Mouse (Mus musculus): ENCODE results near the gene Prrt1. TPM values are rescaled to one million over a fixed set of nuclear protein-coding genes. Genes with fewer than 3 reads are reported as not detected.

Gene Prrt1
- total and polyA plus RNA-seq, 3 experiments: 9.1 to 22.1 (median 12.8) TPM

DNA sequence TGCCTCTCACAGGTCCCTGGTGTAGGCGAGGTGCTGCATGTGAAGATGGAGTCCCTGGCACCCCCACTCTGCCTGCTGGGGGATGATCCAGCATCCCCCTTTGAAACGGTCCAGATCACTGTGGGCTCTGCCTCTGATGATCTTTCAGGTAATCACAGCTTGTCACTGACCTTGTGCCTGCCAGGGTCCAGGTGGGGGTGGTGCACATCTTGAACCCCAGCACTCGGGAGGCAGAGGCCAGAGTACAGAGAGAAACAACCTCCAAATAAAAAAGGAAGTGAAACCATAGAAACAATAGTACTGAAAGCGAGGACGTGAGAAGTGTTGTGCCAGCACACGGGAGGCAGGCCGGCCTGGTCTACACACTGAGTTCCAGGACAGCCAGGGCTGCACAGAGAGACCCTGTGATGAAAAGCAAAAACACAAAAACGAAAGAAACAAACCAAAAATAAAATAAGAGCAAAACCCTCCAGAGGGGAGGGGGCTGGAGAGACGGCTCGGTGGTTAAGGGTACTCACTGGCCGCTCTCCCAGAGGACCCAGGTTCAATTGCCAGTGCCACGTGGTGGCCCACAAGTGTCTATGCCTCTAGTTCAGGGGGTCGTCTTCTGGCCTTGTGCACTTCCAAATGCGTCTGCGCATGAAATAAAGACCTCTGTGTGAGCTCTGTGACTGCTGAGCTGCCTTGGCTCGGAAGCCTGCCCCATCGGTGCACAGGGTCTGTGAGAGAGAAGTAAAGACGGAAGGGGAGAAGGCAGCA lies 20.0 kb downstream of the Prrt1 start:
- no peak for DNase-seq

DNA sequence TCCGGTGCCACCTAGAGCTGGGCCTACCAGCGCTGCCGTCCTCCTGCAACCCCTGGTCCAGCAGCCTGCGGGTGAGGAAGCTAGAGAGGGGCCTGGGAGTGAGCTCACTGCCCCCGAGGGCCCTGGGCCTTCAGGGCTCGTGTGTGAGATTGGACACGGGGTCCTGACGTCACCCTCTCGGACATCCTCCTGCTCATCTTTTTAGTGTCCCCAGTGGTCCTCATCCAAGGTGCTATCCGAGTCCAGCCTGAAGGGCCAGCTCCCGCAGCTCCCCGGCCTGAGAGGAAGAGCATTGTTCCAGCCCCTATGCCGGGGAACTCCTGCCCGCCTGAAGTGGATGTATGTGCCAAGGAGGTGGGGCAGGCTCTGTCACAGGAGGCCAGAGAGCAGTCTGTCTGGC lies 21.4 kb downstream of the Prrt1 start:
- no peak for DNase-seq

DNA sequence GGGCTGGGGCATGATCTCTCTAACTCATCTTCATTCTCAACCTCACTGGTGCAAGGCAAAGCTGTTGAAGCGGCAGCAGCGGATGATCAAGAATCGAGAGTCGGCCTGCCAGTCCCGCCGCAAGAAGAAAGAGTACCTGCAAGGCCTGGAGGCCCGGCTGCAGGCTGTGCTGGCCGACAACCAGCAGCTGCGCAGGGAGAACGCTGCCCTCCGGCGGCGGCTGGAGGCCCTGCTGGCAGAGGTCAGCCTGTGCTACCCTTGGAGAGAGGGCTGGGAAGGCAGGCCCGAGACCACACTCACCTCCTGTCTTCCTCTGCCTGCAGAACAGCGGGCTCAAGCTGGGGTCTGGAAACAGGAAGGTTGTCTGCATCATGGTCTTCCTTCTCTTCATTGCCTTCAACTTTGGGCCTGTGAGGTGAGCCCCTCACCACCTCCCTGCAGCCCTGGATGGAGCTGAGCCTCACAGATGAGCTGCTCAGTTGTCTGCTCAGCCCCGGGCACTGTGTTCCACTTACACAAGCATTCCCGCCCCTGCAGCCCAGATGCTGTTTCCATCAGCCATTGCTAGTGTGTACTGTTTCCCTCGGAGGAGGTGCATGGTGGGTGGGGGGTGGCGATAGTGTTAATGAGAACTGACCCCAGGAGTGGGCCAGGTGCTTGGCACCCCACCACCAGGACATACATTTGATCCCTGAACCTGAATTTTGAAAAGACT lies 22.3 kb downstream of the Prrt1 start:
- DNase-seq: peak; percentile 64

DNA sequence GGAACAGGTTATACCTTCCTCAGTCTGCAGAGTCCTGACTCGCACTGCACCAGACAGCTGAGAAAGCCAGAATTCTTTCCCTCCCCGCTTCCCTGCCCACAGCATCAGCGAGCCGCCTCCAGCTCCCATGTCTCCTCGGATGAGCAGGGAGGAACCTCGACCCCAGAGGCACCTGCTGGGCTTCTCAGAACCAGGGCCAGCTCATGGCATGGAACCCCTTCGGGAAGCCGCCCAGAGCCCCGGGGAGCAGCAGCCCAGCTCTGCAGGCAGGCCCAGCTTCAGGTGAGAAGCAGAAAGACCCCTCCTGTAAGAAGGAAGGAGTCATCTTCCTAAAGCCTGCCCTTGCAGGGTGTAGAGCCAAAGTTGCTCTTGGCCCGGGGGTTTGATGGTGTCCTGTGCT lies 23.2 kb downstream of the Prrt1 start:
- no peak for DNase-seq

DNA sequence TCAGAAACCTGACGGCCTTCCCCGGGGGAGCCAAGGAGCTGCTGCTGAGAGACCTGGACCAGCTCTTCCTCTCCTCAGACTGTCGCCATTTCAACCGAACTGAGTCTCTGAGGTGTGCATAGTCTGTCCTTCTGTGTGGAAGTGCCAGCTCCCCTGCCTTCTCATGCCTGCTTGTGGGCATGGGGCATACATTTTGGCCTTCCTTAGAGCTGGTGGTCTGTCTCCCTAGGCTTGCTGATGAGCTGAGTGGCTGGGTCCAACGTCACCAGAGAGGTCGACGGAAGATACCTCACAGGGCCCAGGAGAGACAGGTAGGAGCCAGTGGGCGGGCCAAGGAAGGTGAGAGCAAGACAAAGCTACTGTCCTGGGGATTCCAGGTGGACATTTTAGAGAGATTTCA lies 23.7 kb downstream of the Prrt1 start:
- no peak for DNase-seq

DNA sequence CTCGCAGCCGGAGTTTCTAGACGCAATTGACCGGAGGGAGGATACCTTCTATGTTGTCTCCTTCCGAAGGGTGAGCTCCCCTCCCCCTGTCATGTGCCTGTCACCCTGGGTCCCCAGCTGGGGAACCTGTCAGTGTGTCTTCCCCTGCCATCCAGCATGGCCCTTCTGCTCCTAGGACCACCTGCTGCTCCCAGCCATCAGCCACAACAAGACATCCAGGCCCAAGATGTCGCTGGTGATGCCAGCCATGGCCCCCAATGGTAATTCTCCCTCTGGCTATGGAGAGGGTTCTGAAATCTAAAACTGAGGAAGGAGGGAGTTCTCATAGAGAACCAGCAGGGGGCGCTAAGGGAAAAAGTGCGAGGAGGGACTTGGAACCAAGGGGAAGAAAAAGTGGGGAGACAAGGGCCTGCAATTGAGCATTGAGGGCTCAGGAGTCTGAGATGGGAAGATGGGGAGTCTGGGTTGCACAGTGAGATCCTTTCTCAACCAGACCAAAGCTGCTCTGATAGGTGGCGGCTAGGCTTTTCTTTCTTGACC lies 24.5 kb downstream of the Prrt1 start:
- peak; percentile 61 for DNase-seq

DNA sequence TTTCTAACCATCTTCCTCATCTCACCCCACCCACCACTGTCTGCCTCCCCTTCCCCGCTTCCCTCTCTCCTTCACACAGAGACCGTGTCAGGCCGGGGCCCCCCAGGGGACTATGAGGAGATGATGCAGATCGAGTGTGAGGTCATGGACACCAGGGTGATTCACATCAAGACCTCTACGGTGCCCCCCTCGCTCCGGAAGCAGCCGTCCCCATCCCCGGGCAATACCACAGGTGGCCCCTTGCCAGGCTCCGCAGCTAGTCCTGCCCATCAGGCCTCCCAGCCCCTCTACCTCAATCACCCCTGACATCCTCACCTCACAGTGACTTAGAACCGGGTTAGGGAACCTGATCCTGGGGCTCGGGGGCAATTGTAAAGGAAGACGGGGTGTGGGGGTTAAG lies 25.1 kb downstream of the Prrt1 start:
- DNase-seq: no peak

DNA sequence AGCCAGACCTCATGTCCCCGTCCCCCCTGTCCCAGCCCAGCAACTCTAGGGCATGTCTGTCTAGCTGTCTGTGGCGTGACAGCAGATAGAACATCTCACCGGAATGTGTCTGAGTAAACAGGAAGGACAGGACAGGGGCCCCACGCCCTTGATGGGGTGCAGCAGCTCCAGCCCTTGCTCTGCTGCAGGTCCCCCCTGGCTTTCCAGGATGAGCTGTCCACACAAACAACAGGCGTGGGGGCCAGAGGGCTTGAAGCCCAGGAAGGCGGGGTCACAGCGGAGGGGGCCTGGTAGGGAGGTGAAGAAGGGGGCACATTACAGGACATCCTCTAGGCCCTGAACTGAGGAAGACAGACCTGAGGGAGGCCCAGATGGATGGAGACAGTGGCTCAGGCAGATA lies 25.8 kb downstream of the Prrt1 start:
- DNase-seq: peak; percentile 85

DNA sequence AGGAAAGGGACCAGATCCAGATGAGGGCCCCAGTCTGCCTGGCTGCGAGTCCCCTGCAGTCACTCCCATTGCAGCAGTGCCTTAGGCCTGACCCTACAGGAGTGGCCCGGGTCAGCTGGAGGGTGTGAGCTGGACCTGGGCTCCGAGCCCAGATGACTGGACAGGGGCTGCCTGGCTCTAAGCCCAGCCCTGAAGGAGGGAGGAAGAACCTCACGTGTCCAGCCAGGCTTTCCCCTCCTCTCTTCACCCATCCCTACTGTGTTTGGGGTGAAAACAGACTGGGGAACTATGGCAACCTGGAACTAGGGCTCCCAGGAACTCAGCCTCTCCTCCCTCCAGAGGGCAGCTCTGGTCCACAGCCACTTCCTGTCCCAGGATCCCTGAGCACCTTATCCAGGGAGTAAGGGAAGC lies 26.3 kb downstream of the Prrt1 start:
- peak; percentile 93 for DNase-seq

DNA sequence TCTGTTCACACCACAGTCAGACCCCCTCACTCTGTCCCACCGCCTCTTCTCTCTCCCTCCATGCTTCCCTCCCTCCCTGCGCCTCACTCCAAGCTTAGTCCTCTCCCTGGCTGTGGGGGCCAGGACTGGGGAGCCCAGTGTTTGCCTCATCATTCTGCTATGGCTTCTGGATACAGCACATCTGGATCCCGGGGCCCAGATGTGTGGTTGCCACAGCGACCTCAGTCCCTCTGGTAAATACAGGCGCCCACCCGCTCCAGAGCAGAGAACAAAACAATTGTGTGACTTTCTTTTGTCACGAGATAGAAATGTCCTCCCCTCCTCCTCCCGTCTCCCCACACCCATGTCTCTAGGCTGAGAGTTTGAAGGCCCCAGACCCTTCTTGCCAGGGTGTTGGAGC lies 27.3 kb downstream of the Prrt1 start:
- DNase-seq: no peak

DNA sequence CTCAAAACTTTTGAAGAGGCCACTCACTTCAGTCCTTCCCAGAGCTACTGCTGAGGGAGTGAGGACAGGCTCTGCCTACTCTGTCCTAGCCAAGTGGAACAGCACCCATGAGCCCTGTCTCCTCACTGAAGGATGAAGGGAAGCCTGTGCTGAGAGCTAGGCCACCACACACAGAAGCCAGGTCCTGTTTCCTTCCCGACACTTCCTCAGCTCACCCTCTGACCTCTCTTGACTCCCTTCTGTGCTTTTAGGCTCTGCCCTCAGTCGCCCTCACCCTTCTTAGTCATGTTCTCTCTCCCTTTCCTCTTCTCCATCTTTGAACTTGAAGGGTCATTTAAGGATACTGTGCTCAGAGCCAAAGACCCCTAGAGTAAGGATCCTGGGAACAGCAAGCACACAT lies 27.9 kb downstream of the Prrt1 start:
- DNase-seq: no peak

DNA sequence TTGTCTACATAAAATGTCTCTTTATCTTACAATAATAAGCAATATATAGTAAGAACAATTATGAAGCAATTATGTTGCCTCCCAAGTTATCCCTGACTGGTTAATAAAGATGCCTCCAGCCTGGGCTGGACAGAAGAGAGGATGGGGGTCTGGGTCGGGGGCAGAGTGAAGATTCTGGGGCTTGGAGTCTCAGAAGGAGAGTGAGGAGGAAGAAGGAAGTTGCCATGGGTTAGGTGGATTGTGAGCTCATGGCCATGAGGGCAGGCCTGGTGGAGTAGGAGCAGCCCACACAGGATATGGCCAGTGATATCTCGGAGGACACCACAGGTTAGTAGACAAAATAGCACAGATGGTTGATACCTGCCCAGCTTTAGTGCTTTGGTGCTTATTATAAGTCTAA lies 28.8 kb downstream of the Prrt1 start:
- no peak for DNase-seq

DNA sequence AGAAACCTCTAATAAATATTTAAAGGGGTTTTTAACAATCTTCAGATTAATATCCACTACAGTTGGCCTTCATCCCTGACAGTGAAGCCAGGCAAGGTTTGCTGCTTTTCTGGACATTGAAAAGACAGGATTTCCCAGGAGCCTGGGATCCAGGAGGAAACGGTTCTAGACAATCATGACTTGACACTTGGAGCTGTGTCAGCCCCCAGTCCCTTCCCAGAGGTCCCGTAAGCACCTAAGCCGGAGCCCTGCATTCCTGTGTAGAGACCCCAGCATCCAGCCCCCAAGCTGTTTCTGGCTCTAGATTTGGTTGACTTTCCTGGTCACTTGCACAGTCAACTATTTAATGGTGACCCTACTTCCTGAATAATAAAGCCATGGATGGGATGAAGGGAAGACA lies 29.3 kb downstream of the Prrt1 start:
- DNase-seq: no peak

DNA sequence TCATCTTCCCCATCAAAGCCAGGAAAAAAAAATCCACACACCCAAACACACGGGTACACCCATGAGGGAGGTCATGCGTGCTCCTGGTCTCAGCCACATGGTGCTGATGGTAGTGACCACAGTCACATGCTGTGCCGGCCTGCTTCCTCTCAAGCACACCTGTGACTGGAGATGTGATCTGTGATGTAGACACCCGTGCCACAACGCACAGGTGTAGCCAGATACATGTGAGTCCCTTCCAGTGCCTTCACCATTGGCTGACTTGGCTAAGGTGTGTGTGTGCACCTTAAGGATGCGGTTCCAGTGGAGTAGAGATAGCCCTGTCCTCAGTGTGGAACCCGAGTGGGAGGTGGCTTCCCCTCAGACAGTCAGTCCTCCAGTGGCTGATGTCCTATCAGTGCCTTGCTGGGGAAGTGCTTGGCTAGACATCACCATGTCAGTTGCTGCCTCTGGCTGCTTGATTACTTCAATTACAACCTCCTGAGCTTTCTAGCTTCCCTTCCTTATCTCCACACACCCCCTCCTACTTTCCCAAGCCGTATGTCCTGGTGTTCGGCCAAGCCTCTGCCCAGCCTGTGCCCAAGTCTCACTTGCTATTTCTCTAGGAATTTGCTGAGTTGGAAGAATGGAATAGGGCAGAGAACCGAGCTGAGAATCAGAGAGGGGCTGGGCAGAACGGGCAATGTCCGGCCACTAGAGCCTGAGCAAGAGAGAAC lies 30.0 kb downstream of the Prrt1 start:
- DNase-seq: no peak

DNA sequence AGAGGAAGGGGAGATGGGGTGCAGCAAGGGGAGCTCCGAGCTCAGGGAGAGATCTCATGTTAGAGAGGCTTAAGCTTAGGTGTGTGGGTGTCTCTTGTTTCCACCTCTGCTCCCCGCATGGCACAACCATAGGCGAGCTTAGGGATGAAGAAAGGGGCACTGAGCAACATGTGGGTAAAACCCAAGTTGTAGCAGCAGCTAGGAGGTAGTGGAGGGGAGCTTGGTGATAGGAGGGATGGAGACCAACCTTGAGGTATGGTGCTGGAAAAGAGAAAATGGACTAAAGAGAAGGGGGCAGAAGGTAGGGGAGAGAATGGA lies 30.5 kb downstream of the Prrt1 start:
- no peak for DNase-seq

DNA sequence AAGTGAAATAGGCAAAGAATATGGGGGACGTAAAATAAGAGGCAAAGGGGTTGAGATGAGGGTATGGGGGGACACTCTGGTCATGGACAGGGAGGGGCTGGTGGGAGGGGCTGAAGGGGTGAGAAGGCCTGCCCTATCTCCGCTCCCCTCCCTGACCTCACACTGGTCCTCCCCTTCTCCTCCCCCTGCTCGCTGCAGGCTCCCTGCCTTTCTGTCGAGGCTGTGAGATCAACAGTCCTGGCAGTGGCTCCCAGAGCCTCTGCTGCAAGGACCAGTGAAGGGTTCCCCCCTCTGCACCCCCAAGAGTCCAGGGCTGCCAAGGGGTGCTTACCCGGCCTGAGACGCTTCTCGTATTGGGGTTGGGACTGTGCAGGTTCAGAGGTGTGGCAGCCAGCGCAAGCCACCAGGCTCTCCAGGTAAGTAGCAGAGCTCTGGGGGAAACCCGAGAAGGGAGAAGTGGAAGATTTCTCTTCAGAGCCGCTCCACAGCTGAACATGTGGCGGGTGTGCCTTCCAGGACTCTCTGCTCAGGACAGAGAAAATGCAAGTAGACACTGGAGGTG lies 31.0 kb downstream of the Prrt1 start:
- DNase-seq: no peak

DNA sequence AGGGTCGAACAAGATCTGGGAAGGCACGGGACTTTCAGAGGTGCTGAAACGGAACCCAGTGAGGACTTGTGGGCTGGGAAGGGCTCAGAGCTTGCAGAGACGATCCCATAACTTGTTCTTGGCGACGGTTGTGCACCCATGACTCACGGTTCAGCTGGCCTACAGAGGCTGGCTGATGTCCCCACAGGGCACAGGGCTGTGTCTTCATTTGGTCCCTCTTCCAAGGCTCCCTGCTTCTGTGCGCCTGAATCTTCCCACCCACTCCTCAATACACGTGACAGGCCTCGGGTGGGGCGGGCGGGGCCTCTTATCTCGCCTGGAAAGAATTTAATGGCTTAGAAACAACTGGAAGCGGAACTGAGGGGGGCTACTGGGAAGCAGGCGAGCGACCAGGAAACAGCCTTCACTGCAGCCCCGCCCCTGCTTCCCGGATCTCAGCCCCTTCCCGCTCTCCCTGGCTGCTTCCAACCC lies 31.8 kb downstream of the Prrt1 start:
- peak; percentile 80 for DNase-seq

DNA sequence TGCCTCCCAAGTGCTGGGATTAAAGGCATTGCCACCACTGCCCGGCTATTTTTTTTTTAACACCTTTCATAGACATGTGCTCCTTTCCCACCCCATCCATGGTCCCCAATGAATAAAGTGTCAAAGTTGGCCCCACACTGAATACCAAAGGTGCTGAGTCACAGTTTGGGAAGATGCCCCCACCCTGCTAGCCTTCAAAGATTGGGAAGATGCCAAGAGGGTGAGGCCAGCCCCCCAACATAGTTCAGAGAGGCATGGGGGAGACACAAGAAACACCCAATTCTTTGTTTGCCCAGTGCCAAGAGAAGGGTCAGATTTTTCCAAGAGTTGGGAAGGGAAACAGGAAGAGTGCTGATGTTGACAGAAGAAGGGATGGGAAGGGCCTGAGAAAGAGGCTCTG lies 33.1 kb downstream of the Prrt1 start:
- no peak for DNase-seq

DNA sequence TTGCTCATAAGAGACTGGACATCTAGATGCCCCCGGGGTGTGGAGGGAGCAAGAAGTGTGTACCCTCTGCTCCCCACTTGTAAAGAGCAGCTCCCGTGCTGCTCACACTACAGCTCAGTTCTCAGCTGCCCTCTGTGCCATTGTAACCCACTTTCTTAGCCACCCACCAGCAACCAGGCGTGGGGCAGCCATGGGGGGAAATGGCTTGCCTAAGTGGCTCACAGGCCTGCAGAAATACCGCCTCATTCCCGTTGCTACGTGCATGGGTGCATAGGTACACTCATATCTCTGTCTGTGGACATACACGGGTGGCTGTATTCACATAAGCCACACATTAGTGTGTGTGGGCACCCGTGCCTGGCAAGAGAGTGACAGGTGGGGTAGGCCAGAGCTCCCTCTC lies 33.6 kb downstream of the Prrt1 start:
- no peak for DNase-seq

DNA sequence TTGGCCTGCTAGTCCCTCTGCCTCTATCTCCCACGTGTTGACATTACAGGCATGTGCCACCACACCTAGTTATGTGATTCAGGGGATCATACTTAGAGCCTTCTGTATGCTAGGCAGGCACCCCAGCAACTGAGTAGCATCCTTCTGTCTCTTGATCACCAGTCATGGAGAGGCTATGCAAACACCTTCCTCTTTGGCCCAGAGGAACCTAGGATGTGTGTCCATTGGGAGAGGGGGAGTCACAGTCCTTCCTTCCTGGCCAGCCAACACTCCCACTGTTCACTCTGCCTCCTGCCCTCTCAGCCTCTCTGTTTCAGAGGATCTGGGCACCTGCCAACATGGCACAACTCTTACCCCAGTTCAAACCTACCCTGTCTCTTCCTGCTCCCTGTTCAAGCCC lies 34.2 kb downstream of the Prrt1 start:
- DNase-seq: no peak

DNA sequence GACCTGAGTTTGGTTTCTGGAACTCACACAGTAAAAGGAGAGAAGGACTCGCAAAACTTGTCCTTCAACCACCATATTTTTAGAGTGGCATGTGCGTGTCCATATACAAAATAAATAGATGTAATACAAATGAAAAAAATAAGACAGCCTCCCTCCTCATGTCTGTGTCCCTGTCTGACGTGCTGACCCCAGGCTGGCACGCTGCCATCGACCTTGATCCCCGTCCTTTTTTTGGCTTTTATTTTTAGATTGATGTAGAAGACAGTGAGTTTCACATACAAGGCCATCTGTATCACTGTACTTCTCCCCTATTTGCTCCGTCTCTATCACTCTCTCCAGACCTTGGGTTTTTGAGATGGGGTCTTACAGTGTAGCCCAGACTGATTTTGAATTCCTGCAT lies 35.1 kb downstream of the Prrt1 start:
- no peak for DNase-seq

DNA sequence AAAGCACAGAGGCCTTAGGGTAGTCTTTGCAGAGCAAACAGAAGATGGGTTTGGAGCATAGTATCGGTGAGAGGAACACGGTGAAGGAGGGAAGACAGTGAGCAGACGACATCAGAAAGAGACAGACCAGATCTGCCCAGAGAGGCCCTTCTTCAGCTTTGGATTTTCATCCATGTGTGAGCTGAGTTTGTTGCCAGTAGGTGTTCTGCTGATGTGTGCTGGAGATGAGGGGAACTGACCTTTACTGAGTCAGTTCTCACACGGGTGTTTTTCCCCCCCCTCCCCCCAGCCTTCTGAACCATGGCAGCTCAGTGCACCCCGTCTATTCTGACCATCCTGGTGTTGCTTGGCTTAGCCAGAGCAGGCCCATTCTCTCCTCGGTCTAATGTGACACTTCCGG lies 40.9 kb downstream of the Prrt1 start, which contains the start of gene Tnxb:
Gene Tnxb, plus strand, starts transcription at position 301 of the 400 bp plus-strand sequence.
- DNase-seq: no peak

All from adrenal gland, adult 2 months (tissue).